Mouse (Mus musculus) erythroblast, embryonic 14.5 days (primary cell): ENCODE measurements around the gene Grik4.

Source experiments
- GATA1 ChIP-seq: IDR thresholded peaks from 2 replicates; pipeline ENCODE4 v1.6.1; 2012; ENCODE audit warnings: low read length, inconsistent platforms, mixed read lengths
- TAL1 ChIP-seq: IDR thresholded peaks from 3 replicates; pipeline ENCODE4 v1.6.1; 2012; ENCODE audit warnings: low read length, inconsistent platforms, mixed read lengths

DNA sequence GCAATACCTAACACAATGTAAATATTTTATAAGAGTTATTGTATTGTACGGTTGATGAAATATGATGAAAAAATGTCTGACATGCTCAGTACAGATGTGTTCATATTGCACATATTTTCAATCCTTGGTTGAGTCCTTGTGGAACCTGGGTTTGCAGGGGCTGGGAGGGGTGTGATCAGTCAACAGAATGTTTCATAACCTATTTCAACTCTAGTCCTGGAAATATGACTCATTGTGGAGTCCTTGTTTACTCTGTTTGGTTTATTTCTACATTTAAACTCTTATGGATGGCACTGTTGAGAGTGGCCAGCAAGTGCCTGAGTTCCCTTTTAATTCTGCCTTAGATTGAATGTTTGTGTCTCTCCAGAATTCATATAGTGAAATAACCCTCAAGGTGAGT is 459.6 kb downstream of the Grik4 start:
- TF ChIP-seq TAL1: no peak
- no peak for TF ChIP-seq GATA1
